Mouse (Mus musculus) liver, adult 2 months (tissue): ENCODE measurements around the gene Rap1gap.

Experiments used
- CTCF ChIP-seq: fragments of 200-500 bp; IDR thresholded peaks from 2 replicates; pipeline ENCODE4 v1.5.1; 2011; ENCODE audit warnings: low read depth, low read length, control low read depth
- POLR2A ChIP-seq: fragments of 200-500 bp; IDR thresholded peaks from 2 replicates; pipeline ENCODE4 v1.6.1; 2011; ENCODE audit warnings: low read length, control low read depth; ENCODE audit not compliant: insufficient read depth; ENCODE audit errors: extremely low read depth

DNA sequence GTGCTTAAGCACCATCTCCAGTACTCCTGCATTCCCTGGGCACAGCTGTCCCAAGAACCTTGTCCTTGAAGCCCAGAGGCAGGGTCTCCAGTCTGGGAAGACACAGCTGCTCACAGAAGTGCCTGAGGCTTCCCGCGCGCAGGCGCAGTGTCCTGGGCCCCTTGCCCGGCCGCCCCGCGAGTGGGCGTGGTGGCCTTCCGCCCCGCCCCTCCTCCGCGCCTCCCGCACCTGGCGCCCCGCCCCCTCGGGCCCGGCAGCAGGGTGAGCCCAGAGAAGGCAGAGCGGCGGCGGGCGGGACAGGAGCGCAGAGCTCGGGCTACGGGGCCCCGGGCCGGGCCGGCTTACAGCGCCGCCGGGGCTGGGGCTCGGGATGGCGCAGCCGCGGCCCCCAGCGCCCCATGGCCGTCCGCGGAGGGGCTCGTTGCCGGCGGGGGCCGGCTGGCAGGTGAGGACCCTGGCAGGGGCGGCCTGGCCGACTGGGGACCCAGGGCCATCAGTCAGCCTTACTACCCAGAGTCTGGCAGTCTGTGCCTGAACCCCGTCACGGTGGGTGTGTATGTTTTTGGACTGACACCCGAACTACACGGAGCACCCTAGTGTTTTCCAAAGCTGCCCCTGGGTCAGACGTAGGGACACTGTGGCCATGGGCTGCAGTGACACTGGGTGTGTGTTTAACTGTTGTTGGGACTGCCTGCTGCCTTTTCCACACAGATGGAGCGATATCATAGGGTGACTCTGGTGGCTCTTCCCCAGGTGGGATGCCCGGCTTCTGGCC is 42.9 kb downstream of the Rap1gap start:
- TF ChIP-seq CTCF (no peak), POLR2A (no peak)
